Mouse (Mus musculus): ENCODE data around the gene Fbll1. TPM values are rescaled to one million over a fixed set of nuclear protein-coding genes. Genes with fewer than 3 reads are reported as not detected.

Gene Fbll1
- polyA plus RNA-seq, 2 experiments from 2014 or later: not detected

DNA sequence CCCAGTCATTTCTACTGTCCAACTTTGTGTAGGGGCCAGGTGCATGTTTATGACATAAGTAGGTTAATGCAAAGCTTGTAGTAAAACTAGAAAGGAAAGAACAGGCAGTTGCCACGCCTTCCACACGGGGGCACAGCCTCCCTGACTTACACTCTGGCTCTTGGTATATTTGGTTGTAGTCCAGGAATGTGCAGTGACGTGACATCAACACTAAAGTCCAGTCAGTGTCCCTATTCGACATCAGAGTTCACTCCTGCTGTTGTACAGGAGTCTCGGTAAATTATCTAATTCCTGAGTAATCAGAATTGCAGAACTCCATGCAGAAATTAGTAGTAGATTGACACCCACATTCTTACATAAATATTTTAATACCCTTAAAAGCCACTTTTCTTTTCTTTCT is 15.6 kb downstream of the Fbll1 start:
- no peak for ATAC-seq

DNA sequence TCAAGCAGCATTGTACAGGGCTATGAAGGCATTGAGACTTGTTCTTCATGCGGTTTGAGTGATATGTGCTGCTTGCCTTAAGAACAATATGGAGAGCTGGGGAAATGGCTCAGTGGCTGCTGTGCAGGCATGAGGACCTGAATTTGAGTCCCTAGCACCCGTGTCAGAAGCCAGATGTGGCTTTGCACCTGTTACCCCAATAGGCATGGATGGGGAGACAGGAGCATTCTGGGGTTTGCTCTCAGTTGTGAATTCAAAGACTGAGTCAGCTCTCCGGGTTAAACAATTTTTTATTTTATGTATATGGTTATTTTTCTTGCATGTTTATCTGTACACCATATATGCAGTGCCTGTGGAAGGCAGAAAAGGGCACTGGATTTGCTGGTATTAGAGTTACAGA is 16.2 kb downstream of the Fbll1 start:
- ATAC-seq: no peak

DNA sequence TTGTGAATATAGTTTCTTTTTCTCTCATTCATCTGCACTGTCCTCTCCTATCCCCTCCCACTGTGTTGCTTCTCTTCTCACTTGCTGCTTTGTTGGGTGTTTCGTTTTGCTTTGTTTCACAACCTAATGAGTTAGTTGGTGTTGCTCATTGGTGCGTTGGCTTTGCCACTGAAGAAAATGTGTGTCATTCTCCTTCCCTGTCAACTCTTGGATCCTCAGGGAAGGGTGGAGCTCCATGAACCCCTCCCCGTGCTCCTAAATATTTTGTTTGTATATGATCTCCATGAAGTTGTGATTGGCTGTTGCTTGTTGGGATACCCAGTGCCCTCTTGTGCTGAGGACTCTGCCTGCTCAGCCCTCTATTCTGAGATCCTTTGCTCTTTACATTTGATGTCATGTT is 18.3 kb downstream of the Fbll1 start:
- ATAC-seq: no peak

DNA sequence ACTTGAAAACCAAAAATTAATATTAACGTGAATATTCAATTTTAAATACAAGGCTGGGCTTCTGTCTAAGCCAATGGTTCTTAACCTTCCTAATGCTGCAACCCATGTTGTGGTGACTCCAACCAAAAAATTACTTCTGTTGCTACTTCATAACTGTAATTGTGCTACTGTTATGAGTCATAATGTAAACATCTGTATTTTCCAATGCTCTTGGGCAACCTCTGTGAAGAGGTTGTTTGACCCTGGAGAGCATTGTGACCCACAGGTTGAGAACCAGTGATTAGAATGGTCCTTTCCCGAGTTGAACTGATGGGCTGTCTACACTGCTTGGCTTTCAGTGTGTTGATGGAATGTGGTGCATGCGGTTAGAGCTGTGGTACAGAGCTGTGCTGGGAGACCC is 22.2 kb downstream of the Fbll1 start:
- ATAC-seq: no peak

GRCm38 (mm10) chr11:35775606-35776005 is 23.1 kb downstream of the Fbll1 start:
- ATAC-seq: no peak

- ATAC-seq: no peak
Measured at GRCm38 (mm10) chr11:35770741-35771504, 27.8 kb downstream of the Fbll1 start.

DNA sequence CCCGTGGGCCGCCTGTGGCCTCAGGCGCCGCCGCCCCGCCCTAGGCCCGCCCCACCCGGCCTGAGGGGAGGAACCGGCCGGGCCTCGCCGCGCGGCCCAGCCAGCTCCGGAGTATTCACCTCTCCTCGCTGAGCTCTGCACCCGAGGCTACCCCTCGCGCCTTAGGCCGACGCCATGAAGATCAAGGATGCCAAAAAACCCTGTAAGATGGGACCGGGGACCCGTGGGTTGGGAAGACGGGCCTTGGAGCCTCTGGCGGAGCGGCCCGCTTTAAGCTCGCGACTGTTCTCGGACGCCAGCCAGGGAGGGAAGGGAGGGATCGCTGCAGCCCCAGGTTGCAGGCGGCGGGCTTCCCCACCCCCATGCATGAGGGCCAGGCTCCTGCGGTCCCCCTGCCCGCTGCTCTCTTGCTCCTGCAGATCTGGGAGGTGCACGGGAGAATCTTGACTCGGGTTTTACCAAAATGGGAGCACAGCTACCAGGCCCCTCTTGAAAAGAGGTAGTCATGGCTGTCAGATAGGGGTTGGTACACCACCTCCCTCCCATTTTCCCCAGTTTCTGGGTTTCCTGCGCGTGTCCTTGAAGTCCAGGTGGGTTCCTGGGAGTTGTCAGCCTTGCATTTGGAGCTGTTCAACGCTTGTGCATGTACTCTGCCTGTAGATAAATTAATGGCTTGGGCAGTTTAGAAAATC is 28.8 kb downstream of the Fbll1 start:
- ATAC-seq: peak; percentile 35

- ATAC-seq: peak; percentile 98
Measured at GRCm38 (mm10) chr11:35769188-35769745, 29.4 kb downstream of the Fbll1 start, which contains the start of gene Pank3. Gene Pank3 (plus strand): TSS chr11:35769484.

GRCm38 (mm10) chr11:35766845-35767244 is 31.8 kb downstream of the Fbll1 start:
- no peak for ATAC-seq

- no peak for ATAC-seq
Measured at GRCm38 (mm10) chr11:35760627-35761003, 38.1 kb downstream of the Fbll1 start.

GRCm38 (mm10) chr11:35760001-35760626 is 38.6 kb downstream of the Fbll1 start:
- no peak for ATAC-seq

DNA sequence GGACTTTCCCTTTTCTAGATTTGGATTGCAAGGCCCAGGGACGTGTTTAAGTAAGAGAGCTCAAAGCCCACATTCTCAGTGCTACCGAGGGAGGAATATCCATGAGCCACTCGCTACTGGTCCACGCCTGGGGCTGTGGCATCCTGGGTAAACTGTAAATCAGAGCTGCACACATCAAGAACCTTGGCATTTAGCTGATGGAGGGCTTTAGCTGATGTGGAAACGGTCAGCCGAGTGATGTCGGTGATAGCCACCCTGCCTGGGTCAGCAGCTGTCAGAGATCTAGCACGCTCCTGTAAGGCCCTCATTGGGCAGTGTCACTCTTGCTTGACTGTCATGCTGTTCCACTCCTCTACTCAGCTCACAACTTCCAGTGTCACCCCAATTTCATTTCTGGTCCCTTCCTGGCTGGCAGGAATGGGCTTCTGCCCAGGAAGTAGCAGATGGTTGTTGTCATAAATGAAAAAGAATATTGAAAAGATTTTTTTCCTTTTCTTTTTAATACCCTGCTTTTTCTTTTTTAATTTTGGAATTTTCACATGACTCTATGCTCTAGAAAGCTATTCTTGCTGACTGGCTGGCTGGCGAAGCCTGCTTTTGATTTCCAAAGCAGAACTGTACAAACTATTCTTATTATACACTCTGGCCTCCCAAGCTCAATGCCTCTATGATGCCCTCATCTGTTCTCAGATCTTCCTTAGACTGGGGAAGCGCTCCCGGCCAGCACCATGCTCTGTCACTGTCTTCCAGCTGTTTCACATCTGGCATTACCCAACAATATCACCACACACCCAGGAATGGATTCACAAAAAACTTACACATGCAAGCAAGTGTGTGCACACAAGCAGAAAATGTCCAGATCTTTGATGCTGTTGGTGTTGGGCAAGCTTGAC is 42.0 kb downstream of the Fbll1 start:
- no peak for ATAC-seq

- no peak for ATAC-seq
Measured at GRCm38 (mm10) chr11:35755546-35755945, 43.1 kb downstream of the Fbll1 start.

DNA sequence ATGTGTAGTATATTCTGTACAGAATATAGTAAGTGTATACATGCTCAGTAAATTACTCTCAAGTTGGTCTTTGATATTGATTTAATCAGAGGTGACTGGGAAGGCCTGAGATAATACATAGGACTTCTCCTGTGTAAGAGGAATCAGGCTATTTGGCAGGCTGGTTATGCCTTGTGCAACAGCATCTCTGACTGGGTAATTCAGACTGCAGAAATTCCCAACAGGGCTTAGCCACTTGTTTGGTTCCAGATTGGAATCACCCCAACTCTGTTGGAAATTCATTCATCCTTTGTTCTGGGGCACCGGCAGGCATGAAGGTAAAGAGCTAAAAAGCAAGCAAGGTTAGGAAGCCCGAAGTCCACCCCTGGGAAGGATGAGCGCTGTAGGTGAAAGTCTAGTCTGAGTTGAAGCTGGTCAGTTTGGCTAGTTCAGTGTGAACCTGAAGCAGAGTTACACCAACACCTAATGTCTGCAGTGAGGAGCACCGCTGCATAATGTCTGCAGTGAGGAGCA is 43.7 kb downstream of the Fbll1 start:
- no peak for ATAC-seq

DNA sequence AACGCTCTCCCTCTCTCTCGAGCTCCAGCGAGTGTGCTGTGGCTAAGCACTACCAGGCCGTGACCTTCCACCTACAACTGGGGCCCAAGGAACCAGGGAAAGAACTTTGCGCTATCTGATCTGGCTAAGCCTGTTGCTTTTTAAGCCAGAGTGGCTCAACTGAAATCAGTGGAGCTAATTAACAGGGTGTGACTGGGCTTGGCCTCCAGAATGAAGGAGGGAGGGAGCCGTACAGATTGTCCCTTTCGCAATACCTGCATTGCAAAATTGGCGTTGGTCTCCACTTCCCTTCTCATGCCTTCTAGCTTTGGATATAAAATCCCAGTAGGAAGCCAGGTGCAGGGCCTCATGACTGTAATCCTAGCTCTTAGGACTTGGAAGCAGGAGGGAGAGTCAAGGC is 48.1 kb downstream of the Fbll1 start:
- no peak for ATAC-seq

Other genes with a start within 250 kb of the Fbll1 start
- 1 to 10 TPM; 6.6 to 8.9 TPM for gene Pank3, start 29.4 kb downstream of the Fbll1 start, polyA plus RNA-seq (2017; shearing (Covaris generic))
- gene Rars, start 35.6 kb upstream of the Fbll1 start, polyA plus RNA-seq (2017; shearing (Covaris generic)): 10 to 100 TPM; 68.2 to 75.9 TPM
- under 1 TPM in 1 of 2 experiments, not detected in 1; 0.12 TPM for gene Wwc1, start 181.6 kb upstream of the Fbll1 start, polyA plus RNA-seq (2017; shearing (Covaris generic))